Mouse (Mus musculus) embryo, embryonic 10 days (tissue): ENCODE results near the gene E130309D02Rik.

Source experiments
- DNase-seq: peaks from one replicate; pipeline ENCODE4 v3.0.0-alpha.2; 2015; ENCODE audit warnings: low spot score

The E130309D02Rik gene

DNA sequence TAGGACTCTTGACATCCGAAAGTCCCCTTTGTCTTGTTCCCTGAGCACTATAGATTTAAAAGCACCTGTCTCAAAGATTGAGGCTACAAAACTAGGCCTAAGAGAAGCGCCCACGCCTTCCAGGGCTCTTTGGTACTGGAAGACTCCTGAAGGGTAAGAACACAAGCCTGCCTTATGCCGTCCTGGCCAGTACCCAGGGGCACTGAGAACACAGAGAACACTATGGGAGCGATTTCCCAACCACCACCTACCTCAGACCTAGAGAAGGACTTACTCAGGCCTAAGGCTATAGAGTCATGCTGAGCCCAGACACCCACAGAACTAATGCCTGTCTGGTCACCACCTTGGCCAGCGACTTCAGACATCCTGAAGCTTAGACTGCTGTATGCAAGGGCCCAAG is 48.4 kb downstream of the E130309D02Rik start:
- no peak for DNase-seq

DNA sequence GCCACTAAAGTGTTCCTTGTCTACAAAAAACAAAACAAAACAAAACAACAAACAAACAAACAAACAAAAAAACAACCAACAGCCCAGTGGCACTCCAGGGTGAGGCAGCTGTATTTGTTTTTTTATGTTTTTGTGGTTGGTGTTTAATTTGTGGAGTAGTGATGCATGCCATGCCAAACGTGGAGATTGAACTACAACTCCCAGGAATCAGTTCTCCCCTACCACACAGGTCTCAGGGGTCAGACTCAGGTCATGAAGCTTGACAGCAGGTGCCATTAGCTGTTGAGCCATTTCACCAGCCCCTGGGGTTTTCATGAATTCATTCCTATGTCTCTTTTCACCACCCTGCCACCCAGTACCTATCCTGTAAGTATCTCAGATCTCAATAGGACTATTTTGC is 49.8 kb downstream of the E130309D02Rik start:
- no peak for DNase-seq

DNA sequence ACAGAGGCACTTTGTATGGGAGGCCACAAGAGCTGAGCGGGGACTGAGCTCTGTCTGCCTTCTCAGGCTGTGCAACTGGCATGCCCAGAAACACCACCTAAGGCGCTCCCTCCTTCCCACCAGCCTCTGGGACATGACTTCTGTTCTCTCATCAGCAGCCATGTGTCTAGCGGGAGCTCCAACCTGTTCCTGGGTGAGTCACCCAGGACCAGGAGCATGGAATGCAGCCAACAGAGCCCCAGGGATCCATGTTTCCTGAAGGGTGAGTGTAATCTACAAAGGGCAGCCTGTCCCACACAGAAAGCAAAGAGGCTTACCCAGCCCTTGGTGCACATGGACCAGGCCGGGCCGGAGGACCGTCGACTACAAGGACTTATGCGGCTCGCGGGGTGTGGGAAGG is 50.5 kb downstream of the E130309D02Rik start:
- no peak for DNase-seq

DNA sequence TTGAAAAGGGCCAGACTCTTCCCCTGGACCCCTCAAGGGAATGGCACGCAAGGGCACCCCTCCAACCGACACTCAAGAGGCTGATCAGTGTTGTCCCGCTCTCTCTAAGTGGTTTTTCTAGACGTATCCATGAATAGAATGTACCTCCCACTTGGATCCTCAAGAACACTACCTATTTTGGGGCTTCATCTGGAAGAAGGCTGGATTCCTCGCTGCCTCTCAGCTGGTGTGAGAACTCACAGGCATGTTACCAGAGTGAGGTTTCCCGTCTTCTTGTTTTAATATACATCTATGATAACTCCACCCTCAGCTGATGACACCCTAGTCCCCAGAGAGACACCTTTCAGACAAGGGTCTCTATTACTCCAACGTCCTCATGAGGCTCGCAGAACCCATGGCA is 53.5 kb downstream of the E130309D02Rik start:
- DNase-seq, result no peak

DNA sequence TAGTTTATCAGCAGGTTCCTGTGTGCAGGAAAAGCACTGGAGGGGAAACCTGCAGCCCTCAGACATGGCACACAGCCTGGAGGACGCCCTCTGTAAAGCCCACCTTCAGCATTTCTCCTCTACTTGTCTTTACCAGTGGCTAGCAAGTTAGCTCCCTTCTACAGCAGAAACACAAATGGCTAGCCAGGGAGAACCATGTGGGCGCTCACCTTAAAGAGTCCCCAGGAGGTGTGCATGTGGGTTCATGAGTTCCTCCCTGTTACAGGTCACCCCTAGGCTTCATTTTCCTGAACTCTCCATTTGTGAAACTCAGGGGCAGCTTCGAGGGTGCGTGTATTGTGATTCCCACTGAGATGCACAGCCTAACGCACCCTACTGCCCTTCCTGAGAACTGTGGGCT is 59.4 kb downstream of the E130309D02Rik start:
- DNase-seq, result no peak

DNA sequence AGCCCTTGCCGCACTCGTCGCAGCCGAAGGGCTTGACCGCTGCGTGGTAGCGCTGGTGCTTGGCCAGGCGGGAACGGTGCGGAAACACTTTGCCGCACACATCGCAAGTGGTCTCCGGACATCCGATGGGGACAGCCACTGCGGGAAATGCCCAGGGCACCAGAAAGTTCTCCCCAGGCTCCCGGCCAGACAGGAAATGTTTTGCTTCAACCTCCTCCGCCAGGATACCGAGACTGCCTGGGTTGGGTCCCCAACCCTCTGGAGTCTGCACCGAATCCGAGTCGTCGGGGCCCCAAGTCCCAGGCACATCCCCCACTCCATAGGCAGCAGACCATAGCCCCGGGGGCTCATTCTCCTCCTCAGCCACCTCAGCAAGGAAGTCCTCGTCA is 60.0 kb downstream of the E130309D02Rik start:
- no peak for DNase-seq

DNA sequence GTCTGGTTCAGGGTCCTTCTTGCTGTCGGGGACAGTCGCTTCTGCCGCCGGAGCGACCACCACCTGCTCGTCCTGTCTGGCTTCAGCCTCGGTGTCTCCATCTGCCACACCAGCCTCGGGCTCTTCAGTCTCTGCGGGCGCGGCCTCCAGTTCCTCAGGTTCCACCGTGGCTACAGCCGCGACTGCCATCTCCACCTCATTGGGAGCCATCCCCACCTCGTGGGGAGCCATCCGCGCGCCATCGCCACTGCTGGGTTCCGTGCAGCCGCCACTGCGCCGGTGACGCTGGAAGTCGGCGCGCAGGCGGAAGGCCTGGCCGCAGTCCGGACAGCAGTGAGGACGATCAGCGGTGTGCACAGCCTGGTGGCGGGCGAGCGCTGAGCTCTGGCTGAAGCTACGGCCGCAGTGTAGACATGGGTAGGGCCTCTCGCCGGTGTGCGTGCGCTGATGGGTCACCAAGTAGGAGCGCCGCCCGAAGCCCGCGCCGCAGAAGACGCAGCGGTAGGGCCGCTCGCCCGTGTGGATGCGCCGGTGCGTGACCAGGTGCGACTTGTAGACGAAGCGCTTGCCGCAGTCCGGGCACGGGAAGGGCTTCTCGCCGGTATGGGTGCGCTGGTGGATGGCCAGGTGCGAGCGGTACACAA is 60.6 kb downstream of the E130309D02Rik start:
- DNase-seq, result peak; percentile 48

DNA sequence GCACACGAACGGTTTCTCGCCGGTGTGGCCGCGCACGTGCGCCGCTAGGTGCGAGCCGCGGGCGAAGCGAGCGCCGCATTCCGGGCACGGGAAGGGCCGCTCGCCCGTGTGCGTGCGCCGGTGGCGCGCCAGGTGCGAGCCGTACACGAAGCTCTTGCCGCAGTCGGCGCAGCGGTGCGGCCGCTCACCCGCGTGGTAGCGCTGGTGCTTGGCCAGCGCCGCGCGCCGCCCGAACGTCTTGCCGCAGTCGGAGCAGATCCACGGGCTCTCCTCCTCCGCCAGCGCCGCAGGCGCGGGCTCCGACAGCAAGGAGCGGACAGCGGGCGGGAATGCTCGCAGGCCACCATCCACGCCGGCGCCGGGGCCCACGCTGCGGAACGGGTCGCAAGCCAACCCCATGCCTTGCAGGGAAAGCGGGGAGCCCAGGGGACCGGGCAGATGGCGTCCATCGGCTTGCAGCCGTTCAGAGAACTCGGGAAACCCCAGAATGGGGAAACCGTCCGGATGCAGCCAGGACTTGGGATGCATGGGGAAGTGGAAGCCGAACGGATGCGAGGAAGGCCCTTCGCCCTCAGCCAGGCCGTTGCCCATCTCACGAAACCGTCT is 61.2 kb downstream of the E130309D02Rik start:
- peak; percentile 16 for DNase-seq

DNA sequence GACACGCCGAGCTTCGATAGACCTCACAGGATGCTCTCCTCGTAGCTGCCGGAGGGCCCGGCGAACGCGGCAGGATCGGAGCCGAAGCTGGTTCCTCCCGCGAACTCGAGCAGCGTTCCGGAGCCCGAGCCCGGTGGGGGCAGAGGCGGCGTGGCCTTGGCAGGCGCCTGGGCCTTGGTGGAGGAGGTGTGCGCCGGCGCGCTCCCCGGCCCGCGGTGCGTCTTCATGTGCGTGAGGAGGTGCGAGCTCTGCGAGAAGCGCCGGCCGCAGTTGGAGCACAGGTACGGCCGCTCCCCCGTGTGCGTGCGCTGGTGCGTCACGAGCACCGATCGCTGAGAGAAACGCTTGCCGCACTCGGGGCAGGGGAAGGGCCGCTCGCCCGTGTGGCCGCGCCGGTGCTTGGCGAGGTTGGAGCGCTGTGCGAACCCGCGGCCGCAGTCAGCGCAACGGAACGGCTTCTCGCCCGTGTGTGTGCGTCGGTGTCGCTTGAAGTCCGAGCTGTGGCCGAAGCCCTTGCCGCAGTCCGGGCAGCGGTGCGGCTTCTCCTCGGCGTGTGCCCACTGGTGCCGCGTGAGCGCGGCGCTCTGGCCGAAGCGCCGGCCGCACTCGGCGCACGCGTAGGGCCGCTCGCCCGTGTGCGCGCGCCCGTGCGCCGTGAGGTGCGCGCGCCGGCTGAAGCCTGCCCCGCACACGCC is 61.8 kb downstream of the E130309D02Rik start:
- peak; percentile 51 for DNase-seq

DNA sequence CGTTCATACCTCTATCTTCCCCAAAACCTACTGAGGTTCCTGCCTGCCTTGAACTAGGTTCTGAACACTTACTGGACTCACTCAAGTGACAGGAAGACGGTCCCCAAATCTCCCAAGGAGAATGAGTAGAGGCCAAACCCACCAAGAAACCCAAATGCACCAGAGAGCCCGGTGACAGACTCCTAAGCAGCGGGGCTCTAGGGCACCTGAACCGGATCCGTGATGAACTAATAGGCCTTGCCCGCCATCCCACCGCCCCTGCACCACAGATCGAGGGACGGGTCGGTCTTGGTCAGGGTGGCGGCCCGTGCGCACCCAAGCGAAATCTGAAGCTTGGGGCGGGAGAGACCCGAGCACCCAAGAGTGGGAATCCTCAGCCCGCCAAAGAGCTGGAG is 62.4 kb downstream of the E130309D02Rik start:
- no peak for DNase-seq

DNA sequence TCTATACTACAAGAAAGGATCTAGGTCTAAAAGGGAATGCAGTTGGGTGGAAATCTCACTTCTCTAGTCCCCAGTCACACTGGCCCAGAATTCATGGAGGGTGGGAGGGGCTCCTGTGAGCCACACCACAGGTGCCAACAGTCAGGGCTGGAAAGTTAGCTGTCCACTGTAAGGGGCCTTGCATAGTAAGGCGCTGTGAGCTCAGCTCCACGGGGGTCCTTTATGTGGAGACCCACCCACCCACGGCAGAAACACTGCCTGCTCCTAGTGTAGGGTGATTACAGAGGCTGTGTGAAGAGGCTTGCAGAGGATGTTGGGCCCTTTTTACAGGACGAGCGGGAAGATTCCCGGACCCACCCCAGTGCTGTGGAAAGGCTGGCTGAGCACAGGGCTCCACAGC is 63.1 kb downstream of the E130309D02Rik start:
- no peak for DNase-seq
